Mouse (Mus musculus) 3134 (cell line): ENCODE data around the gene Cemip2.
"Not testable (repeated sequence)": the region's sequence is repeated elsewhere in the genome, so short reads cannot be mapped to it uniquely, and the experiment has no call there.

Experiments used
- DNase-seq: peaks from one replicate; pipeline ENCODE4 v3.0.0-alpha.2; 2011; ENCODE audit warnings: low spot score; ENCODE audit not compliant: insufficient read length; ENCODE audit errors: extremely low read depth

The Cemip2 gene

DNA sequence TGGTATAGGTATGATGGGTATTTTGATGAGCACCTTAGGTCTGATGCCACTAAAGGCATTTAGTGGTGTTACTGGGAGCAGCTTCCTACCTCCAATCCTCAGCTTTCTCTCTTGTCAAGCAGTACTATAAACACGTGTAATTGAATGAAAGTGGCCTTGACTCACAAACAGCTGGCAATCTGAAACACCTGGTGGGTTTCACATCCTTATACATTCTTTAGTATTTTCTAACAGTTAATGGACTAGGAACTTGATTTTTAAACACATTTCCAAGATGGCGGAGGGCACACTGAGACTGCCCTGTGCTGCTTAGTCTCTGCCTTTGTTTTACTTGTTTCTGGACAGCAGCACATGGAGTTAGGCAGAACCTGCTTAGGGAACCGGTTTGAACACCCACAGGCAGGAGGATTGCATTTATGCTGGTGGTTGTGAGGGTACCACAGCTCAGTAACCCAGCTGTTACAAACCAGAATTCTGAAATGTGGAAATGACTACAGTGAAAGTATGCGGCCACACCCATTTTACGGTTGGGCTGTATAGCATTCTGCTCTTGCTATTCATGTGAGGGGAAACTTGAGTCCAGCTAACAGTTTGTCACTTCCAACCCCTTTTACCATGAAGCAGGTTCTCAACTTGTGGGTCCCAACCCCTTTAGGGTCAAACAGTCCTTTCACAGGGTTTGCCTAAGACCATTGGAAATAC, 84.3 kb downstream of the Cemip2 start:
- DNase-seq = peak; percentile 11

DNA sequence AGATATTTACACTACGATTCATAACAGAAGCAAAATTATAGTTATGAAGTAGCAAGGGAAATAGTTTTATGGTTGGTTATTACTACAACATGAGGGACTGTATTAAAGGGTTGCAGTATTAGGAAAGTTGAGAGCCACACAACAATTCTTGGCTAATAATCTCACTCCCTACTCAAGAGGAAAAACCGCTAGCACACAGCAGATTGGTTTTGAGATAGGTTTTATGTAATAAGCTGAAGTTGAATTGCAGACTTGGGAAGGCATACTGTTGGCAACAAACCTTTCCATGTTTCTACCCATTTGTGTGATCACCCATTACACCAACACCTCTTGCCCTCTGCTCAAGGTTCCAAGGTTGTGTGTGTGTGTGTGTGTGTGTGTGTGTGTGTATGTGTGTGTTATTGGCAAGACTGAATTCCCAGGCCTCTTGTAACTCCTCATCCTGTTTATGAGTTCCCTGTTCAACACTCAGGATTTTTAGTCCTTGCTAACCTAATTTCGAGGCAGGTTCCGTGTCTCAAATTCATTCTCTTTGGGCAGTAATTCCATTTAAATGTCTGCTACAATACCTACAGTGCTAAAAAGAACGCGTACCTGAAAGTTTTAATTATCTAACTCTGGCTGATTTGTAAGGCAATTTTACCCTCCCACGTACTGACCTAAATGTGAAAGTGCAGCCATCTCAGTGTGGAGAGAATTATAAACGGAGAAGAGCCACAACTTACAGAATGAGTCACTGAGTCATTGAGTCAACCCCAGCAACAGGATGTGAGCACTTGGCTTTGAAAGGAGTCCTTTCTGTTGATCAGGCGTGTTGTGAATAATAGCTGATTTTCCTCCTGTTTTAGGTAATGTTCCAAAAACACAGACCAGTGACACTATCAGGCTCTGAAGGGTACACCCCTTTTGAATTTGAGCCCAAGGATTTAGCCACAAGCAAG, 85.1 kb downstream of the Cemip2 start:
- peak; percentile 46 for DNase-seq

DNA sequence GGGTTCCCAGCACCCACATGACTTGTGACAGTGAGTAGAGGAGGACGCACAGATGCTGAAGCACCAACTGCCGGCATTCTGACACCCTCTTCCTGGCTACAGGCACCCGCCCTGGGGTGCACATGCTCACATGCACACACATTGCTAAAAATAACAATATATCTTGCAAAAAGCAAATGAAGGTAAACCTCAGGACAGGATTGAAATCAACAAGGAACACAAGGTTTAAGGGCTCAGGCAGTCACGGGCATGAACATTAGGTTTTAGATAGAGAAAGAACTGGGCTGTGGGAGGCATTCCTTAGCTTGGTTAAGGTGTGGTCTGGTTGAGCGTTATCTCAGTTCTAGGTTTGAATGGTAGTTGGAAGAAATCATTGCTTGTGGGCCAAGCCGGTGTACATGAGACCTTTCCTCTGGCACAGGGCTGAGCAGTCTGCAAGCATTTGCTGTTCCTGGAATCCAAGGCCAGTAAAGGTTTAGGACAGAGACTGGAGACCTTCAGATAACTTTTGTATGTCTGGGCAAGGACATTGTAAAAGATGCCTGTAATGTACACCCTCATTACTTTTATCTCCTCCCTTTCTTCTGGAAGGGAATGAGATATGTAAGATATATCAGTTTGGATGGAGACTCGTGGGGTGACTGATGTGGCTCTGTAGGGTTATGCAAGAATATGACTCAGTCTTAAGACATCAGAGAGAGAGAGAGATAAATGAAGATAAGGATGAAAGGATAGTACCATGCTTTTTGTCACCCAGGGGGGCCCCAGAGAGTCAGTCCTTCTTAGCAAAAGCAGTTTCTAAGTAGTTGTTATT, 87.3 kb downstream of the Cemip2 start:
- no peak for DNase-seq

DNA sequence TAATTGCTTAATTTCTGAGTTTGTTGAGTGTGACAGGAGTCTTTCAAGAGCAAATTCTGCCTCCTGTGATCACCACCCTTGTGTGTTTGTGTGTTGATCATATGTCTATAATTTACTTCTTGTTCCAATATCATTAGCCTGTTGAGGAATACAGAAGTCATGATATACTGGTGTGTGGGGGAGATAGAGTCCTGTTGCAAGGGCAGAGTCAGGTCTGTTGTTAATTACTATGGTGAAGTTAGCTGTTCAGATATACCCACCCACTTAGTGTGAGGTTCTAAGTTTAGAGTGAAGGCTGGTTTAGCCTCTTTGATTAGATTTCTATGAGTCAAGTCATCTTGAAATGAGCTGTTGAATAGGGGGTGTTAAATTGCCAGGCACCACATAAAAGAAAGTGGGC, 88.0 kb downstream of the Cemip2 start:
- DNase-seq = no peak

DNA sequence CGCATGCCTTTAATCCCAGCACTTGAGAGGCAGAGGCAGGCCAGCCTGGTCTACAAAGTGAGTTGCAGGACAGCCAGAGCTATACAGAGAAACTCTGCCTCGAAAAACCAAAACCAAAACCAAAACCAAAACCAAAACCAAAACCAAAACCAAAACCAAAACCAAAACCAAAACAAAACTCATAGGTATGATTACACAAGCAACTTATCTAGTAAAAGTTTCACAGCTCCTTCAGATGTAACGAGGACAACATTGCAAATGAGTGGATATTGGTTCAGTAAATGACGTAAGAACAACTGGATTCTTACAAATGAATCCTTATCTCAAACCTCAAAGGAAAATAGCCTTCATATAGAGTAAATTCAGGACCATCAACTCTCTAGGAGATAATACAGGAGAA, 88.6 kb downstream of the Cemip2 start:
- not testable (repeated sequence) for DNase-seq

DNA sequence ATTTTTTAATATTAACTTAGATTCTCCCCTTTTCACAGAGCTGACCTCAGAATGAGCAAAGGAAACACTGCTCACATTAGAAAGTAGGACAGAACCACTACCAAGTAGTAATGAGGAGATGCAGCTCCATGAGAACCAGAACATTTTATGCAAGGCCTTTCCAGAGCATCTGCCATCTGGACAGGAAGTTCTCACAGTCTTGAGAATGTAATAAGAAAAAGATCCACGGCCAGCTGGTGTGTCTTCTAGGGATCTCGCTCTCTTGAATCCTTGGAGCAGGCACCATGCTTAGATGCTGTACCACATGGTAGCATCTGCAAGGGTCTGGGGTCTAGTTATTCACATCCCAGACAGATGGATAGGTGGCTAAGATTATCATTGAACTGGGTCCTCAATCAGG, 90.3 kb downstream of the Cemip2 start:
- DNase-seq = no peak

DNA sequence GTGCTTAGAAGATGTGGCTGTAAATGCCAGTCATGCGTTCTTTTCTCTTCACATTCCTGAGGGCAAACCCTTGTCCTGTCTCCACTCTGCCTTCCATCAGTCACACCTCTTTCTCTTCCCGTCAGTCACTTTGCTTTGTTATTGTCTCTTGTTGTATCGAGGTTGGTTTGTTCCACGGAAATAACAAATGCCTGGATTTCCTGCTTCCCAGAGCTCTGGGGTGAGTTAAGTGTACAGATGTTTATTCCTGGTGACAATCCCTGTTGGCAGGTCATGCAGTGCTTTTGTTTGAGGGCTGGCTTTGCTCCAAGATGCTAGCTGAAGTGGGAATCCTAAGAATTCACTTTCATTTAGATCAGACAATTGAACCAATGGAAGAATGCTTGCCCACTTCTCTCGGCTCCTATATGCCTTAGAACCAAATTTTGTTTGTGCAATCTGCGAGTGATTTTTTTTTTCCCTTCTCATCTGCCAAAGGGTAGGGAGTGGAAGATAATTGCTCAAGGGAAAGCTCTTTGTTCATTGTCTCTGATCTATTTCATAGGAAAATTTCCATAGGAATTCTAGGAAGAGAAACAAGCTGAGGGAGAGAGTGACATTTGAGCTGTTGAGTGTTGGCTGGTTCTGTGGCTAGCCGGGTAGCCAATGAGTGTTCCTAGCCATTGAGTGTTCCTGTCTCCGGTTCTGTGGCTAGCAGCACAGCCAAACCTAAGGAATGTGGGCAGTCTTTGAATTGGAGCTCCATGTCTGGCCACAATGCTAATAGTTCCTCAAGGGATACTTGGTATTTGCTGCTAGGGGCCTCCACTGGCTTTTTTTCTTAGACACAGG, 104.2 kb downstream of the Cemip2 start:
- DNase-seq = peak; percentile 57

DNA sequence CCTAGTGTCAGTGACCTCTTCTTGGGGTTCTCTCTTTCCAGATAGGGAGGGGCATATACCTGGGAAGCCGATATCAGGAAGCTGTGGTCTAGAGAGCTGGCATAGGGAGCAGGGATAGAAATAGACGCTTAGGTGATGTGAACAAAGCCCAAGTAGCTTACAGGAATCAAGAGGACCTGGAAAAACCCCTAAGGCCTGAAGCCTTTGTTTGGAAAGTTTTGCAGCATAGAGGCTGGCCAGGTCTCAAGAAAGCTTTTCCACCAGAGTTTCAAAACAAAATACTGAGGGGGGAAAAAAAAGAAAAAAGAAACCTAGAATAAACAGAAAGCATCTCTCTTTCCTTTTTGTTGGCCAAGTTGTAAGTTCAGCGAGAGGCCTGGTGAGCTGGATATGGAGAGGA, 104.9 kb downstream of the Cemip2 start:
- DNase-seq = no peak

DNA sequence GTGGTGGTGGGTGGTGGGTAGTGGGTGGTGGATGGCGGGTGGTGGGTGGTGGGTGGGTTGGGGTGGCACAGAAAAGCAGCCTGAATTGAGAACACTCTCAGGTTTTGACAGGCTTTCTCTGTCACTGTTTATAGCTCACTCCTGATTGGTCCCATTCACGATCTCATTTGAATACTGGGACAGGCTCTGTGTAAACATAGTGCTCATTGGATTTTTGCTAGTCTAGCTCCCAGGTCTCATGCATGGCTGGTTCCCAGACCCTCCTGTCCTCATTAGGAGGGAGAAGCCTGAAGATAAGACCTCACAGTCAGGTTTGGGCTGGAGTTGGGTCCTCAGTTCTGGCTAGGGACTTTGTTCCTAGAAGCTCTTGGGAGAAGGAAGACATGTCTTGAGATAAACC, 105.8 kb downstream of the Cemip2 start:
- no peak for DNase-seq

DNA sequence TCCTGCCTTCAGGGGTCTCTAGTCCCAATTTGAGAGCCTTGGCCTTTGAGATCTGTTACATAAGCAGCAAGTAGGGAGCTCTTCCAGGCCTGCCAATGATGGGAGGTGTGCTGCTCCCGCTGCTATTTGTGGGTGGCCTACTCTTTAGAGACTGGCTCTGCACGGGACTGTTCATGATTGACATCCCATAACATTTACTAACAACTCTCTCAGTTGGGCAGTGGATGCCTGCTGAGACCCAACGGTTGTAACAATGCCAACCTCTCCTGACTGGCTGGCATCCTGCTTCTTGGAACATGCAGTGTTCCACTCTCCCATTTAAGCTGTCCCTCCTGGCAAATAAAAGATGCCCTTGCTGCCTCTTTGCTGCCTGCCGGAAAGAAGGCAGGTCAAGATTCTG, 106.2 kb downstream of the Cemip2 start:
- DNase-seq = no peak

DNA sequence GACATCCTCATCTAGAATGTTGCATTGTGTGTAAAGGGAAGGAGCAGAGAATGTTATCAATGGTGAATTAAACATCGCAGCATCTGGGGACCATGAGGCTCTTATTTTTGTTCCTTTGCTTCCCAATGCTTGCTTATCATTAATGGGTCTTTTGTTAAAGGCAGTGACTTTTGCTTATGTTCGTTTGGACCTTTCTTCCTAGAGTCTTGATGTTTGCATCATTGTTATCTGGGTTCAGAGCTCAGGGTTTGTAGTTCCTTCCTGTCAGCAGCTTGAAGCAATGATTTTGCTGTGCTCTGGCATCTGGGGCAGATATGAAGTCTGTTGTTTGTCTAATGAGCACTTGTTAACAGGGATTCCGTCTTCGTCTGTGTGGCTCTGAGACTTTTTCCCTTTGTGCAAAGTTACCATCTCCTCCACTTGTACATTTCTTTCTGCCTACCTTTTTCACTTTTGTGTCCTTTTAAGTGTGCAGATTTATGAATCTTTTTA, 108.1 kb downstream of the Cemip2 start:
- no peak for DNase-seq

DNA sequence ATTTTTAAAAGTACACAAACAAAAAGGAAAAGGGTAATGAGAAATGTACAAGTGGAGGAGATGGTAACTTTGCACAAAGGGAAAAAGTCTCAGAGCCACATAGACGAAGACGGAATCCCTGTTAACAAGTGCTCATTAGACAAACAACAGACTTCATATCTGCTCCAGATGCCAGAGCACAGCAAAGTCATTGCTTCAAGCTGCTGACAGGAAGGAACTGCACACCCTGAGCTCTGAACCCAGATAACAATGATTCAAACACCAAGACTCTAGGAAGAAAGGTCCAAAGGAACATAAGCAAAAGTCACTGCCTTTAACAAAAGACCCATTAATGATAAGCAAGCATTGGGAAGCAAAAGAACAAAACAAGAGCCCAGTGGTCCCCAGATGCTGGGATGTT, 112.6 kb downstream of the Cemip2 start:
- no peak for DNase-seq

DNA sequence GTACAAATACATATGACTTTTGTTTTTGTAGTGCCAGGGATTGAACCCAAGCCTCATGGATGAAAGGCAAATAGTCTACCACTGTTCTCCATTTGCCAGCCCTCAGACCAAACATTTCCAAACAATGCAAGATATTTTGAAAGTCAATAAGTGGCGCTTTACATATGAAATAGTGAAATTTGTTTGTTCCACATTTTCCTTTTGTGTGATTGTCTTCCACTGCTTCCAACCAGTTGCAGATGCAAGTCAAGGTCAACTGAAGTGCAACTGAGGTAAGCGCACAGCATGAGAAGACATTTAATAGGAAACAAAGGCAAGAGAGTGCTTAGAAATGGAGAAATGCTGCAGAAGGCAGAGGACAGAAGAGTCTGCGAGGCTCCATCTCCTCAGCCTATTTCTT, 116.7 kb downstream of the Cemip2 start:
- no peak for DNase-seq

DNA sequence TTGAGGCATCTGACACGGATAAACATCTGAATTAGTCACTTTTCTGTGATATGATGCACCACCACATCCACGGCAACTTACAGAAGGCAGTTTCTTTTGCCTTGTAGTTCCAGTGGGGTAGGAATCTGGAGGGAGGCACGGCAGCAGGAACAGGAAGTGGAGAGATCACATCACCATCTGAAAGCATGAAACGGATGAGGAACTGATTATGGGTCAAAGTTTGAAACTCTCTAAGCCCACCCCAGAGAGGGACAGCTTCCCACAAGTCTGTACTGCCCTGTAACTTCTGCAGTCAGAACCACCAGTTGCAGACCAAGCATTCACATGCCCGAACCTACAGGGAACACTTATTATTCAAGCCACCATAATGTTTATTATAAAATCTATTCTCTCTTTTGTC, 117.4 kb downstream of the Cemip2 start:
- no peak for DNase-seq

DNA sequence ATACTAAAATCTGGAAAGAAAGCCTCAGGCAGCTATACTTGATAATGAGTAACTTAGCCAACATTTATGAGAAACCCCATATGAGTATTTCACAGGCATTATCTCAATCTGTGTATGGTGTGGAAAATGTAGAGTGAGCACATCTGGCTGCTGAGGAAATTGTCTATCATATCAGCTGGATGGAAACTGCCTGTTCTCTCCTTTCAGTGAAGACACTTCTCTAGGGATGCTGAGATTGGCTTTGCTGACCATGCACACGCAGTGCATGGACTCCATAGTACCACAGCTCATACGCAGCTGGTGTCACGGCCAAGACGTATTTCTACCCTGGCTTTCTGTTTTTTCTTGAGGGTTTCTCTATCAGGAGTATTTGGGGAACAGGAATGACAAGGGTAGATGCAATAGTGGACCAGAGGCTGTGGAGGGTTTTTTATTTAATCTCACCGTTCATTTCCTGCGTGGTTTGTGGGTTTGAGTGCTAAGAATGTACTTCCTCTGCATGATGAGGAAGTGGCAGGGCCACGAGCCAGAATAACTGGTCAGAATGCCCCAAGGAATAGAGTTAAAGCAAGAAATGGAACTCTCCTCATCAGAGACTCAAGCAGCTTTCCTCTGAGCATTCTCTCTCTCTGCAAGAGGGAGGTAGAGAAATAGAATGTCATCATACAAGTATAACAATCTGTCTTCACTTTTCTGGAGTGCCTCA, 119.1 kb downstream of the Cemip2 start:
- peak; percentile 46 for DNase-seq

DNA sequence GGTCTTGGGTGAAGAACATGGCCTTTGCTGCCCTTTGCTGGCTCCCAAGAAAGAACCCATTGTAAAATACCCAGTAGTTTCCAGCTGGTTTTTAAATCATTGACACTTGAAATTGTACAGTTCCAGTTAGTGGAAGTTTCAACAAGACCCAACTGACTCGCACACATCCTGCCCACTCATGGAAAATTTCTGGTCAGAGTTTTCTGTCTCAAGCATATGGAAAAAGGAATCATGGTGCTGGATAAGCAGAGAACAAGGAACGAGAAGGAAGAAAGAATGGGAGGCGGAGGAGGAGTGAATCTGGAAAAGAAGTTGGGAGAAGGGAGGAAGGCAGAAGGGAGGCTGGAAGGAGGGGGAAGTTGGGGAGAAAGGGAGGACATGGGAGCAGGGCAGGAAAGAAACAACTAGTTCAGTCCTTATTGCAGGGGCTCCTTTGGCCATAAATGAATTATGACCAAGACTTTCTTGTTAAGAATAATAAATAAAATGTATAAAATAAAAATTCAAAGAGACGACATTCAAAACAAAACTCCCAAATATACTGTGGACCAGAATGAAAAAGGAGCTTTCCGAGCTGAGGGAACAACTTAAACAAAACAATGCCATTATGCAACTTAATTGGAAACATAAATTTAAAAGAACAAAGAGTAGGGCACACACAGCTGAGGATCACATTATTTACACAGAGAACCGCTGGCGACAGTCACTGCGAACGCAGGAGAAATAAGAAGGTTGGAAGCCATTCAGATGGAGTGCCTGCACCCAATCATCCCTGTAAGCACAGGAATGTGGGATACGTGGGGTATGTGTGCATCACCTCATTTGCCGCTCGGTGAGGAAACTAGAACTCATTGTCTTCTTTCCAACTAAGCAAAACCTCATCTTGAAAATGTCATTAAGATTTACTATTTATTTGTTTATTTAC, 120.1 kb downstream of the Cemip2 start:
- DNase-seq = no peak
